Mouse (Mus musculus) urinary bladder, postnatal 36 days (tissue): ENCODE measurements around the gene Zswim1.
"Not testable (repeated sequence)": the region's sequence is repeated elsewhere in the genome, so short reads cannot be mapped to it uniquely, and the experiment has no call there.

ENCODE experiments used
- DNase-seq, 2 experiments: peaks; one replicate each; pipeline ENCODE4 v3.0.0; 2022; ENCODE audit warnings: low spot score in 2 of 2, mixed read lengths in 1 of 2

Zswim1 gene

DNA sequence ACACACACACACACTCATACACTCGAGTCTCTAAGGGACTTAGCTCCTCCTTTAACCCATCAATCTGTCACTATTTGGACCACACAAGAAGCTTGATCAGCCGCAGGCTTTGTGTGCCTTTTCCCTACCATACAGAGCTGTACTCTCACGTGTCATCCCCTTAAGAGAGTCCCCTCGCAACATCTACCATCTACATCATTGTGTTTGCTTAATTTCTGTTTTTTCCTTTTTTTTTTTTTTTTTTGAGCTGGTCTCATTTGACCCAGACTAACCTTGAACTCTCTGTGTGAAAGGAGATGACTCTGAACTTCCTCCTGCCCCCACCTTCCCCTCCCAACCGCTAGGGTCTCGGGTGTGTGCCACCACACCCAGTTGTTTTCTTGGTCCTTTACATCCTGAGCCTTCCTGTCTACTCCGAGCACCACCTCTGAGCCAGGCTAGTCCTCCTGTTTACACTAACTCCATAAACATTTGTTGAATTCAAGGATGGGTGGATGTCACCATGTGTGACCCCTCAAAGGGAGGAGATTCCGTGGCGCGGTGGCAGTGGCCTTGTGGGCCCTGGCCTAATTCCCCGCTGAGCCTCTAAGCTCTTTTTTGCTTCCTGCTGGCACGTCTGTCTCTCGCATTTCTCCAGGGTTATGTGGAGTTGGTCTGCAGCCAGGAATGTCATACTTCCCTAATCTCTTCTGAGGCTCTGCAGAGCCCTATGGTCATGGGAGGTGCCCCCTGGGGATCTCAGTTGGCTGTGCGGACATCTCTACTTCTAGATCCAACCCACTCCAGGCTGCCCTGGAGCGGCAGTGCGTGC, 44.5 kb downstream of the Zswim1 start:
- DNase-seq, result peak; percentile 50 to 75

DNA sequence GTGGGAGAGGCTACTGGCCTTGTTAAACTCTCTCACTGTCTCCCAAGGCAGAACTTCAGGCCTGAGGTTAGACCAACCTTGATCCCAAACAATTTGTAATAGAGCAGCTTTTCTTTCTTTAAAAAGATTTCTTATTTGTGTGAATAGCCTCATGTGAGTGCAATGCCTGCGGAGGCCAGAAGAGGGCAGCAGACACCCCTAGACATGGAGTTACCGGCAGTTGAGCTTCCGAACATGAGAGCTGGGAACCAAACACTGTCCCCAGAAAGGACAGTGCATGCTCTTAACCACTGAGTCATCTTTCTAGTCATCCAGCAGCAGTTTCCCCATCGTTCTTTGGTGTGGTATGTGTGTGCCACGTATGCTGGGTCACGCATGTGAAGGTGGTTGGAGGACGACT, 45.1 kb downstream of the Zswim1 start:
- DNase-seq, result no peak

DNA sequence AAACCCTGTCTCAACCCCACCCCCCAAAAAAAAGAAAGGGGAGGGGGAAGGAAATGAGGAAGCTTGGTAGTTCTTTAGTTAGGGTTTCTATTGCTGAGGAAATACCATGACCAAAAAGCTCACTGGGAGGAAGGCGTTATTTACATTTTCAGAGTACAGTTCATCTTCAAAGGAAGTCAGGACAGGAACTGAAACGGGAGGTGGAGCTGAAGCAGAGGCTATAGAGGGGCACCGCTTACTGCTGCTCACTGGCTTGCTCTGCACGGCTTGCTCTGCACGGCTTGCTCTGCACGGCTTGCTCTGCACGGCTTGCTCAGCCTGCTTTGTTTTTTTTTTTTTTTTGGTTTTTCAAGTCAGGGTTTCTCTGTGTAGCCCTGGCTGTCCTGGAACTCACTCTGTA, 46.0 kb downstream of the Zswim1 start:
- DNase-seq, result no peak

DNA sequence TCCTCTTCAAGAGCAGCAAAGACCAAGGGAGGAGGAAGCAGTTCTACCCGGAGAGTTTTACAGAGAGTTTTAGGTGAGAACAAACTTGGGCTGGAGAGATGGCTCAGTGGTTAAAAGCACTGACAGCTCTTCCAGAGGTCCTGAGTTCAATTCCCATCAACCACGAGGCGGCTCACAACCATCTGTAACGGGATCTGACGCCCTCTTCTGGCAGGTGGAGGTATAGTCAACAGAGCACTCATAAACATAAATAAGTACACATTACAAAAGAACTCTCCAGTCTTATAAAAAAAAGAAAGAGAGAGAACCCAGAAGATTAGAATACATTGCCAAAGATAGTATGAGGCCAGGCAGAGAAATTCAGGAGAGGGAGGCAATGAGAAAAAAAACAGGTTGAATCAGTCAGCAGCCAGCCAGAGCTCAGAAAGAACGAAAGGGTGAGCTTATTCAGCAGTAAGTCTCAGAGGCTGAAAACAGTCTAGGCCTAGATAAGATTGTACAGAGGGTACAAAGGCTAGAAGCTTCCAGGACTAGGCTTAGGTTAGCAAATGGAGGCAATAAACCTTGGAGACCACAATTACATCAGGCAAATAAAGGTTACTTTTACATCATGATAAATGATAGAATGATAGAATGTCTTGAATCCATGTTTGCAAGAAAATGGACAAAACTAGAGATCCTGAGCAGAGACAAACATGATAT, 49.3 kb downstream of the Zswim1 start:
- no peak for DNase-seq

GRCm38 (mm10) chr2:164873621-164874020, 51.1 kb downstream of the Zswim1 start:
- DNase-seq, result no peak

DNA sequence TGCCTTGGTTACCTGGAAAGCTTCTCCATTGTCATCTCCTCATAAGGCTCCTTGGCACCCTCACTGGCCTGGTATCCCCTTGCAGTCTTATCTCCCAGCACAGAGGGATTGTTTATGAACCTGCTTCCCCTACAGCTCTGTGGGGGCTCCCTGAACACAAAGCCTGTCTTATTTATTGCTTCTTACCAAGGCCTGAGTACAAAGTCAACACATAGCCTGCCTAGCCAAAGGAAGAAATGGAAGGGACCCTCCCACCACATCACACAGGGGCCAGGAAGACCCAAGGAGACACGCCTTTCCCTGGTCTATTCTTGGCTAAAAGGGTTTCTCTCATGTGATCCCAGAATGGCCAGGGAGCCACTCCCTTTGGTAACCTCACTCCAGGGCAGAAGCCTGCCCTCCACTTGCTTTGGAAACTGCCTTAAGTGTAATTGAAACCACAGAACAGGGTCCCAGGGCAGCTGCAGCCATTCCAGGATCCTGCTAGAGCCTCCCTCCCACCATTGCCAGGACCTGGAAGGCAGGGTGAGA, 51.8 kb downstream of the Zswim1 start:
- peak in 1 of 2 experiments; percentile 35 for DNase-seq

- not testable (repeated sequence) for DNase-seq
Observed at GRCm38 (mm10) chr2:164875648-164876047, 53.2 kb downstream of the Zswim1 start.
